Mouse (Mus musculus): Measurements from ENCODE around the gene Hist1h2ap.
"Not testable (repeated sequence)": the region's sequence is repeated elsewhere in the genome, so short reads cannot be mapped to it uniquely, and the experiment has no call there.

The Hist1h2ap gene

DNA sequence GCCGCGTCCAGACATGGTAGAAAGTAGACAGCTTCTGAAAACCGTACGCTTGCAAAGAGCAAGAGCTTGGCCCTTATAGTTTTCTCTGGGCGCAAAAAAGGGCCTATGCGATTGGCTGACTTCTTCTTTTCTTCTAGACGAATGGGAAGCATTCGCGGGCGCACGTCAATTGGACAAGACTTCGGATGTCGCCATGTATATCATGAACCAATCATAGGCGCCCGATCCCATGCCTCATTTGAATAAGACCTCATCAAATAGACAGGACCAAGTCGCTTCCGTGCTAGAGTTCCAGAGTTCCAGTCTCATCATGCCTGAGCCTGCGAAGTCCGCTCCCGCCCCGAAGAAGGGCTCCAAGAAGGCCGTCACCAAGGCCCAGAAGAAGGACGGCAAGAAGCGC is at the start of gene Hist1h2ap, which contains the start of gene Hist1h2br:
TSS of gene Hist1h2ap (minus strand) at position 47 of the 400 bp plus-strand sequence.
TSS of gene Hist1h2br (plus strand) at position 283 of the 400 bp plus-strand sequence.
- DNase-seq (ENCODE audit: low spot score in 2 of 2): not testable (repeated sequence)

DNA sequence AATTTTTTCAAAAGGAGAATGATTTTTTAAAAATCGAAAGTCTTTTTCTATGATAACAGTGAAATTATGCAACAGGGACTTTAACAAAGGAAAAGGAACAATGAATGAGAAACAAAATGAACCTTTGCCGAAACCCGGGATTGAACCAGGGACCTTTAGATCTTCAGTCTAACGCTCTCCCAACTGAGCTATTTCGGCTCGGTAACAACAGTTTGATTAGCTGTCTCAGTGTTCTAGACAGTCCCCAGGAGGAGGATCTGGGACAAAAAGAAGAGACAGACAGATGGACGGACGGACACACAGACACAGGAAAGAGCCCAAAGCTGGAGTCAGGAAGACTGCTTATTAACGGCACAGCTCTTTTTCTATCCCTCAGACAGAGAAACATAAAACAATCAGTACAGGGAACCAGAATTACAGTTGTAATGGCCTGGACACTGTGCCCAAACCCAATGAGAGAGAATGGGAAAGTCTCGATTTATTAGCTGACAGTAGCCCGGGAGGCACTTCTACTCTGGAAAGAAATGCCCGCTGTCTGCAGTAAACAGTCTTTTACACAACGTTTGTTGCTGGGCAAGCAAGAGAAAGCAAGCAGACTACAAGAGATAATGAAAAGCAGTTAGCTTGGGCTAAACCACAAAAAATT is 49.6 kb upstream of the Hist1h2ap start:
- peak; percentile 18 to 36 for DNase-seq (ENCODE audit: low spot score in 2 of 2)

DNA sequence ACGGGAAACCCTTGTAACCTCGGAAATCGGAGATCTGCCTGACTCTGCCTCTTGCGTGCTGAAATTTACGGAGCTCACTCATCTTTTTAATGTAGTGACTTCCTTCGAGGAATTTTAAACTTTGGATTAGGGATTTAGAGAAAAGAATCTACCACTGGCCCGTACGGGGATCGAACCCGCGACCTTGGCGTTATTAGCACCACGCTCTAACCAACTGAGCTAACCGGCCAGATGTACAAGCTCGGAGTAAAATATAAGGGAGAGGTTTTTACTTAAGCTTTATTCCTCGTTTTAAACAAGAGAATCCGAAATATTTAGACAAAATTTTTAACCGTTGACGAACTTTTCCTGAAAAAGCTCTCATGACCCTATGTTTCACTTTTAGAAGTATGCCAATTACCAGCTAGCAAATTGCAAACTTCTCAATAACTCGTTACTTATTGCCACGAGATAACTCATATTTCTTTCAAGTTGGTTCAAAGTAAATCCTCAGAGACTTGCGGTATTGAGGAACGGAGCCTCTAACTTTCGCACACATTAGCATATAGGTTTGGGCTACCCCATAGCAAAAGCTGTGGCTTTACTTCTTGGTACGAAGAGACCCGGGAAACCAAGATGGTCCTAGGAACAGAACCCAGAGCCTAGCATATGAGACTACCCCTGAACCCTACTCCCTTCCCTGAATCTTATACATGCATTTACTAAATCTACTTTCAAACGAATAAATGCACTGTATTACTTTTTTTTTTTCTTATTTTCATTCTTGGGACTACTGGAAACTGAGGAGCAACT is 48.8 kb upstream of the Hist1h2ap start:
- DNase-seq (ENCODE audit: low spot score in 2 of 2): peak; percentile 24 to 39

DNA sequence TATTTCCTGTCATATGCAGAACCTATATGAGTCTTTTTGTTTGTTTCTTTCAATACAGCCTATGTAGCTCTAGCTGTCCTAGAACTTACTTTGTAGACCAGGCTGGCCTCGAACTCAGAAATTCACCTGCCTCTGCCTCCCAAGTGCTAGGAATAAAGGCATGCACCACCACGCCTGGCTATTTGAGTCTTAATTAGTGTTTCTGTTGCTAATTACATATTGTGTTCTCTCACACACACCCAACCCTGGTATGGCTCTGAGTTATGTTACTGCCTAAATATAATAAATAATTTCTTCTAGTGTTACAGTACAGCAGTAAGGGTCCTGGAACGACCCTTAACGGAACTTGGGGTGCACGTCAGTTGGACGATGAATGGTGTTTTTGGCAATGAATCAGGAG is 47.4 kb upstream of the Hist1h2ap start:
- DNase-seq (ENCODE audit: low spot score in 2 of 2): no peak

DNA sequence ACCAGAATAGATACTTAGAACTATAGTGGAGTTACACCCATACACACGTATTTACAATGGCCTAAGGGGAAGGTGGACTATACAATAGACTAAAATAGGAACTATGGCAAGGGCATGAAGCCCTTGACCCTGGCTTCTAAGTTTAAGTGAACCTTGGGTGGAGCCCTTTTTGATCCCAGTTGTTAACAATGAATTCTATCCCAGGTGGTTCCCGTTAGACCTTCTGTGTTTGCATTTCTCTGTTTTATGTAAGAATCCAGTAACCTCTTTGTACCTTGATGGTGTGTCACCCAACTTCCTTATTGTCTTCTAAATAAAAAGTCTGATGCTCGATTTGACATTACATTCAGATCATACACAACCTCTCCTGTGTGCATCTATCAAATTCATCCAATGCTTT is 32.2 kb upstream of the Hist1h2ap start:
- DNase-seq (ENCODE audit: low spot score in 2 of 2): not testable (repeated sequence)

DNA sequence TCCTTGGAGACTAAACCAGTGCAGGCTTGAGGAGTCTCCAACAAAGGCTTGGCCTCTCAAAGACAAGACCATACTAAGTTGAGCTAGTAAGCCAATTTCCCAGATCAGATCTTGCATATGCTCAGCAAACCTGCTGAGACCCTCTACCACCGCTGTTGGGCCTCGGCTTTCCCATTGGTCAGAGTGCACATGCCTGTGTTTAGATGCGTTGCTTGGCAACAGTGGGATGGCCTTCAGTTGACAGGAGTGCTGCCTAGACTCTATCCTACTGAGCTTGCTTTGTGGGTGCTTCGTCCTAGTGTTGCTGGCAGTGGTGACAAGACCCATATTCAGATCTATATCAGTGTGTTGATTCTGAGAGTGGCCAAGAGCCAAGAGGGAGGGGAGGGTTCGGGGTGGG is 28.3 kb upstream of the Hist1h2ap start:
- no peak for DNase-seq (ENCODE audit: low spot score in 2 of 2)

DNA sequence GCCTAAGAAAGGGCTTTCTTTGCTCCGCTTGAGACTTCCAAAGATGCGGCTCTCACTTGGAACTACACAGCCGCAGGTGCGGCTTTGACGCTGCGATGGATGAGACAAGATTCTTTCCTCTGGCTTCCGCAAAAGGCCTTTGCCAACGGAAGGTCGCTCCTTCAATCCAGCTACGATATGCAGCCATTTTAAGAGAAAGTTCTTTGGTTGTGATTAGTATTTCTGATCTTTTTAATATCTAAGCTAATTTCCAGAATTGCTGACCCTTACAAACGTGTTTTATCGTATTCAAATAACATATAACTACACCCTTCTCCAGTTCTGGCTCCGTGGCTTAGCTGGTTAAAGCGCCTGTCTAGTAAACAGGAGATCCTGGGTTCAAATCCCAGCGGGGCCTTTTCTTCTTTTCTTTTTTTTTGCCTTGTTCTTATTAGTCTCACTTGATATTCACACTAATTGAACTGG is 22.4 kb upstream of the Hist1h2ap start:
- DNase-seq (ENCODE audit: low spot score in 2 of 2): peak; percentile 13 to 36

DNA sequence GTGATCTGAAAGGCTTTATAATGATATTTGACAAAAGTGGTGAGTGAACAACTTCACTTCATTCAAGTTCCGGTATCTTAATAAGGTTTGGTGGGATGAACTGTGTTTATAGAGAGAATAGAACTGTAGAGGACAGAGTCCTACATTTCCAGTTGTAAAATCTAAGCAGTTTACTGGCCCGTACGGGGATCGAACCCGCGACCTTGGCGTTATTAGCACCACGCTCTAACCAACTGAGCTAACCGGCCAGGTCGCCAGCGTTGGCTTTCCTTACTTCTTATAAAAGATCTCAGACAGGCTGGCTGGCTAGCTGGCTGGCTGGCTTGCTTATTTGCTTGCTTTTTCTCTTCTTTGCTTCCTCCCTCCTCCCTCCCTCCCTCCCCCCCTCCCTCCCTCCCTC is 21.8 kb upstream of the Hist1h2ap start:
- DNase-seq (ENCODE audit: low spot score in 2 of 2): peak; percentile 82 to 83

DNA sequence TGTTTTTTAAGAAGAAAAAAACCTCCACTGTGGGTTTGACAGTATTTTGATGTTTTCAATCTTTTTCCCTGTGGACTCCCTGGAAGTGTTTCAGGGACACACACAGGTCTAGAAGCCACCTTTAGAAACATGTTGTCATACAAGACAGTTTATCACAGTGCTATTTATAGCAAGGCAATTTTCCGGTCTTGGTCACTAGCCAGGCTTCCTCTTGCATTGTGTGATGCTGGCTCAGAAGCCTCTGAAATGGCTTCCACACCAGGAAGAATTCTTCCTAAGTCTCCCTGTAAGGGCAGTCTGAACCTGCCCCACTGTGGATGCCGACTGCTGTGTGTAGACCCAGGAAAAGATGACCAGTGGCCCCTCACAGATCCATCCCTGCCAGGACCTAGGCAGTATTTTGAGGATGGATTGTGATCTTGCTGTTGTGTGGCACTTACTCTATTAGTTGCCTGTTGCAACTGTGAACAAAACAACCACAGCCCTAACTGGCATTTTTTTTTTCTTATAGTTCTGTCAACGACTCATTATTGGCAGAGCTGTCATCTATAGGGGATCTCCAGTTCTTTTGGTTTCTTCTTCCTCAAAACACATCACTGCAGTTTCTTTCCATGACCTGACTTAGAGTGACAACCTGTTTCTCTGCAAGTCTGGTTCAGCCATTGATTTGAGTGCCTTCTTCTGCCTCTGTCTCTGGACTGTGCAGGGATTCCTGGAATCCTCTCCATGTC is 19.1 kb upstream of the Hist1h2ap start:
- DNase-seq (ENCODE audit: low spot score in 2 of 2): no peak

DNA sequence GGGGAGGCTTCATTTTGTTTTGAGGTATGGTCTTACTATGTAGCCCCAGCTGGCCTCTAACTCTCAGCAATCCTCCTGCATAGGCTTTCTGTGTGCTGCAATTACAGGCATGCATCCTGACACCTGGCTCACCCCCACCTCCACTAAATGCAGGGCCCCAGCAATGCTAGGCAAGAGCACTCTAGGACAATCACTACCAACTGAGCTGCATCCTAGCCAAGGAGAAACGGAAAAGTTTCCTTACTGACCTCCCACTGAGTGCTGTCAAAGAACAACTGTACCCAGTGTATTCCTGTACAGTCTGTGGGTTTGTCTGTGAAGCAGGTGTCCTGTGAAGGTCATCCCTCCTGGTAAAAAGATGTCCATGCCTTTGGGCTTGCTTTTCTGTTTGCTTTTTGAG is 17.4 kb upstream of the Hist1h2ap start:
- not testable (repeated sequence) for DNase-seq (ENCODE audit: low spot score in 2 of 2)

DNA sequence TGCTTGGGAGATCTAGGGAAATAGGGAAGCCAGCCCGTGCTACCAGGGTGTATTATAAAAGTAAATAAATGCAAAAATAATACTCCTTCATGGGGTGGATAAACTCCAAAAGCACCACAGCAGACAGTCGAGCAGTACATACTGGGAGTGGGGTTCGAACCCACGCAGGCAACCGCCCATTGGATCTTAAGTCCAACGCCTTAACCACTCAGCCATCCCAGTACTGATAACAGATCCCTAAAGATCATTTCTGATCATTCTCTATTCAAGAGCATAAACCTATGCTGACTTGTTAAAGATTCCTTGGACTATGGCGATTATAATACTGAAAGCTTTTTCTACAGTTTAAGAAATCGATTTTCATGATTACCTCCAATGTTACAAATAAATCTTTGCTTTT is 14.6 kb upstream of the Hist1h2ap start:
- DNase-seq (ENCODE audit: low spot score in 2 of 2): no peak

DNA sequence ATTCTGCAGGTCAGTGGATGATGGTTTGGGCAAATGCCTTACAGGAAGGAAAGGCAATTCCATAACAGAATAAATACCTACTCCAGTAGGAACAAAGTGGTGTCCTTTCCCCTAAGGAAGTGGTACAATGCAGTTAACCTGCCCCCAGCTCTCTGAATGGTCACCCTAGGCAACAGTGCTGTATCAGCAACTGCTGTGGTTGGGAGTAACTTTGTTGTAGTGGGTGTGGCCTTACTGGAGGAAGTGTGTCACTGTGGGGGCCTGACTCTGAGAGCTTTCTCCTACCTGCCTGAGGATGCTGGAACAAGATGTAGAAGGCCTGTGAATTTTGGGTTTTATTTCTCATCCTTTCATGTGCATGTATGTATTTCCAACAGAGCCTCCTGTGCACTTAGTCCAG is 13.0 kb upstream of the Hist1h2ap start:
- not testable (repeated sequence) for DNase-seq (ENCODE audit: low spot score in 2 of 2)

DNA sequence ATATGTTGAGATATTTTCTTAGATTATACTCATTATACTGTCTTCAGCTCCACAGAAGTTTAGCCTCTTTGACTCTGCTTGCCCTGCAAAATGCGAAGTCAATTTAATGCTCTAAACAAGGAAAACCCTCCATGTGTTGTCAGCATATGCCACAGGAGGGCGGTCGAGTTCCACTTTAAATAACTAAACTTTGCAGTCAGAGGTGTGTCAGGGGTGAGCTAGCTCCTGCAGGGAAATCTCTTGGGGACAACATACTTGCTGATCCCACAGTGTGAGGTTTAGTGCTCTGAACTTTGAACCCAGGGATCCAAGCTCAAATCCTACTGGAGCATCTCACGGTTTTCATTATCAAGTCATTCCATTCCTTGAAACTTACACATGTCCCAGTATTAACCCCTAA is 7.2 kb upstream of the Hist1h2ap start:
- DNase-seq (ENCODE audit: low spot score in 2 of 2): not testable (repeated sequence)

DNA sequence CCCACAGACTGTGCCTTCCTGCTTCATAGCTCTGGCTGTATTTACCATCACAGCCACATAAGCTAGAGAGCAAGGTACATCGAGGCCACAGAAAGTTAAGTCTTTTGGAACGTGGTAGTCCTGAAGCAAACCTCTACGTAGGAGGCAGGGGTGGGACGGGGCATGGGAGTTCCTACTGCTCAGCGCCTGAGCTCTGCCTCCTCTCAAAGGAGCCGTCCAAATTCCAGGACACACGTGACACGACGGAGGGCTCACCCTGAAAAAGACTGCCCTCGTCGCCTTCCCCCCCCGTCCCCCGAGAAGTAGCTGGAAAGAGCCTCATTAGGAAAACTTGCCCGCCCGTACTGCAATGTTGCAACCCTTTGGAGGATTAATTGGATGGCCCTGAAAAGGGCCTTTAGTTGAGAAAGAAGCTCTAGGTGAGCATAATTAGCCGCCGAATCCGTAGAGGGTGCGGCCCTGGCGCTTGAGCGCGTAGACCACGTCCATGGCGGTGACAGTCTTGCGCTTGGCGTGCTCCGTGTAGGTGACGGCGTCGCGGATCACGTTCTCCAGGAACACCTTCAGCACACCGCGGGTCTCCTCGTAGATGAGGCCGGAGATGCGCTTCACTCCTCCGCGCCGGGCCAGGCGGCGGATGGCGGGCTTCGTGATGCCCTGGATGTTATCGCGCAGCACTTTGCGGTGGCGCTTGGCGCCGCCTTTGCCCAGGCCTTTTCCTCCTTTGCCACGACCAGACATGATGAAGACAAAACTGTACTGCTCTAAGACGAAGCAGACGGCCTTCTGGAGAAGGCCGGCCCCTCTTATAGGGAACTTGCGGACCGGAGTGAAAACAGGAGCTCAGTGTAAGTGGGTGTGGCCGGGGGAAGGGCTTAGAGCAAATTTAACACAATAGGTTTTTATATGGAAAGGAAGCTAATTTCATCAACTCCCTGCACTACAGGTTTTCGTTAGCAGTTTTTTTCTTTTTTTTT is 1.6 kb downstream of the Hist1h2ap start, which contains the start of gene Hist1h4n:
TSS of gene Hist1h4n (minus strand) at position 779 of the 977 bp plus-strand sequence.
- peak; percentile 14 to 28 for DNase-seq (ENCODE audit: low spot score in 2 of 2)

DNA sequence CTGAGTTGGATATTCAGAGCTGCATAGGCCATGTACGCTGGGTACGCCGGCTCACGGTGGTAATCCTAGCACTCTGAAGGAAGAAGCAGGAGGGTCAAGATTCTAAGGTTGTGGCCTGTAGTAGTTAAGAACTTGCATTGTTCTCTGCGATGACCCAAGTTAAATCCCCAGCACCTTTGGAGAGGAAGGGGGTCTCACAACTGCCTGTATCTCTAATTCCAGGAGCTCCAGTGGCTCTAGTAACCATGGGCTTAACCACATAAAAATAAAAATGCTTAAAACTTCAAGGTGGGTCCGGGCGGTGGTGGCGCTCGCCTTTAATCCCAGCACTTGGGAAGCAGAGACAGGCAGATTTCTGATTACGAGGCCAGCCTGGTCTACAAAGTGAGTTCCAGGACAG is 3.0 kb downstream of the Hist1h2ap start:
- DNase-seq (ENCODE audit: low spot score in 2 of 2): no peak

DNA sequence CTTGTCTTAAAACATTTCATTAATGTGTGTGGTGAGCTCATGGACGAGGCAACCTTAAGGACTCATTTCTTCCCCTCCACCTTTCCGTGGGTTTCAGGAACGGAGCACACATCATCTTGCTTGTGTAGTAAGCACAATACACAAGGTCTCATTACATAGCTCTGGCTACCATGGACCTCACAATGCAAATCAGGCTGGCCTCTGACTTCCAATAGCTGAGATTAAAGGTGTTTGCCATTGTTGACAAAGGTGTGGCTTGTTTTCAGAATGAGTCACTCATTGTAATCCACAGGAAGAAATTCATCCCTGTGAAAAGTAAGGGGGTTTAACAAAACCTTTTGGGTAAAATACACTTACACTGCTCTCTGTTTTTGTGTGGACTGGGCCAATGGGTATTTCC is 4.8 kb downstream of the Hist1h2ap start:
- no peak for DNase-seq (ENCODE audit: low spot score in 2 of 2)

DNA sequence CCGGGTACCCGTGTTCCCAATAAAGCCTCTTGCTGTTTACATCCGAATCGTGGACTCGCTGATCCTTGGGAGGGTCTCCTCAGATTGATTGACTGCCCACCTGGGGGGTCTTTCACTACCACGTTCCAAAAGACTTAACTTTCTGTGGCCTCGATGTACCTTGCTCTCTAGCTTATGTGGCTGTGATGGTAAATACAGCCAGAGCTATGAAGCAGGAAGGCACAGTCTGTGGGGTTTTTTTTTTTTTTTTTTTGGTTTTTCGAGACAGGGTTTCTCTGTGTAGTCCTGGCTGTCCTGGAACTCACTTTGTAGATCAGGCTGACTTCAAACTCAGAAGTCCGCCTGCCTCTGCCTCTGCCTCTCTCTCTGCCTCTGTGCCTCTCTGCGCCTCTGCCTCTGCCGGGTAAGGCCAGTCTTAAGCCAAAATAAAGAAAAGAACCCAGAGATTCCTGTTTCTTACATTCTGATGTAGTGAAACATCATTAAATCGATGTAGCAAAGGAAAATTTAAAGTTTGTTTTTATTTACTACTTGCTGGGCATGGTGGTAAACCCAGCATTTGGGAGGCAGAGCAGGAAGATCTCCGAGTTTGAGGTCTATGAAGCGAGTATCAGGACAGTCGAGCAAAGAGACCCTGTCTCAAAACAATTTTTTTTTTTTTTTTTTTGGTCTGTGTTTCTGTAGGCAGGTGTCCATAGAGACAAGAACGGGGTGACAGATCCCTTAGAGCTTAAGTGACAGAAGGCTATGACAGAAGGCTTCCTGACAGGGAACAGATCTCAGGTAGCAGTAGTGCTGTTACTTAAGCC is 13.0 kb downstream of the Hist1h2ap start:
- DNase-seq (ENCODE audit: low spot score in 2 of 2): not testable (repeated sequence)

DNA sequence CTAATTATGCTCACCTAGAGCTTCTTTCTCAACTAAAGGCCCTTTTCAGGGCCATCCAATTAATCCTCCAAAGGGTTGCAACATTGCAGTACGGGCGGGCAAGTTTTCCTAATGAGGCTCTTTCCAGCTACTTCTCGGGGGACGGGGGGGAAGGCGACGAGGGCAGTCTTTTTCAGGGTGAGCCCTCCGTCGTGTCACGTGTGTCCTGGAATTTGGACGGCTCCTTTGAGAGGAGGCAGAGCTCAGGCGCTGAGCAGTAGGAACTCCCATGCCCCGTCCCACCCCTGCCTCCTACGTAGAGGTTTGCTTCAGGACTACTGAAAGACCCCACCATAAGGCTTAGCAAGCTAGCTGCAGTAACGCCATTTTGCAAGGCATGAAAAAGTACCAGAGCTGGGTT is 21.2 kb downstream of the Hist1h2ap start:
- DNase-seq (ENCODE audit: low spot score in 2 of 2): not testable (repeated sequence)

DNA sequence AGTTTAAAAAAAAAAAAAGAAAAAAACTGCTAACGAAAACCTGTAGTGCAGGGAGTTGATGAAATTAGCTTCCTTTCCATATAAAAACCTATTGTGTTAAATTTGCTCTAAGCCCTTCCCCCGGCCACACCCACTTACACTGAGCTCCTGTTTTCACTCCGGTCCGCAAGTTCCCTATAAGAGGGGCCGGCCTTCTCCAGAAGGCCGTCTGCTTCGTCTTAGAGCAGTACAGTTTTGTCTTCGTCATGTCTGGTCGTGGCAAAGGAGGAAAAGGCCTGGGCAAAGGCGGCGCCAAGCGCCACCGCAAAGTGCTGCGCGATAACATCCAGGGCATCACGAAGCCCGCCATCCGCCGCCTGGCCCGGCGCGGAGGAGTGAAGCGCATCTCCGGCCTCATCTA is 21.8 kb downstream of the Hist1h2ap start, which contains the start of gene Hist1h4m:
TSS of gene Hist1h4m (plus strand) at position 208 of the 400 bp plus-strand sequence.
- peak in 1 of 2 experiments; percentile 49 for DNase-seq (ENCODE audit: low spot score in 2 of 2)

DNA sequence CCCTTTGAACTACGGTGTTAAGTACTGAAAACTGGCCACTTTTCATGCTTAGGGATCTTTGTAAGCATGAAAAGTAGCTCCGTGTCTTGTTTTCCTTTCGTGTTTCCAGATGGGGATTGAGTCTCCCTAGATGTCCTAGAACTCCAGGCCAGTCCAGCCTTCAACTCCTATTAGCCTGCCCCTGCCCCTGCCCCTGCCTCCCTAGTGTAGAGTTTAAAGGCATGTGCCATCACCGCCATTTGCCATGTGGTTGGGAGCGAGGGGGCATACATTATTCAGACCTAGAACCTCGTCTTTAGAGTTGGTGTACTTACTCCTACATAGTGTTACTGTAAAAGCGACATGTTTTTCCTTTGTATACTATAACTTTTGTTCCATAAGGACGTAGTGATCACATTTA is 22.2 kb downstream of the Hist1h2ap start:
- DNase-seq (ENCODE audit: low spot score in 2 of 2): not testable (repeated sequence)
